Comparison of ENCODE assay signal across 13 mouse cellular contexts in genomic region chr19:32225097-32225490, GRCm38 (mm10).
A peak's percentile ranks its signal among the peaks of the same experiment; 100 is the strongest.
DNase-seq lines count a peak whose midpoint lies in the region; ATAC-seq and TF ChIP-seq lines count a peak whose summit lies in the region.
"Had no signal": no experiment of that assay in that cellular context is flagged by ENCODE, and none has a peak within 500 bp of the region (broad histone marks: within the 10 kb centered on the region; RNA-seq: fewer than 3 reads in every experiment).

No protein-coding gene starts in this region.

- 0 out of 2 replicates have a peak, but pooled peaks have one; percentile 34 for ATAC-seq in intestine, embryonic 15.5 days

- peak; percentile 83 to 87 for DNase-seq in adrenal gland, adult (ENCODE audit: inconsistent age in 2 of 2, low spot score in 1 of 2)
- DNase-seq in adrenal gland, postnatal 4 days (ENCODE audit: low spot score in 2 of 2), result no peak
- peak; percentile 51 for DNase-seq in layer of hippocampus, adult 9-11 months
- no peak for DNase-seq in layer of hippocampus, adult 11-12 months (ENCODE audit: low spot score)
- no peak for DNase-seq in spleen, adult 12 weeks (ENCODE audit: low spot score)
- DNase-seq in cerebellum, postnatal 4 days (ENCODE audit: low spot score in 2 of 2), result no peak
- DNase-seq: heart, postnatal 36 days; layer of hippocampus, postnatal 36 days; right cerebral cortex, postnatal 4 days had no signal

- peaks cover 2% of the 10 kb centered on the region for H3K4me1 ChIP-seq in ES-Bruce4 (ENCODE audit: control insufficient read depth, insufficient read depth, low read length)
- no peaks in the 10 kb centered on the region; the same call in 1 of the 2 replicates for H3K4me1 ChIP-seq in intestine, embryonic 15.5 days (replicated peaks)

- H3K27ac ChIP-seq in ES-Bruce4 (ENCODE audit: insufficient read depth, low read length), result no peak overlapping the region
- H3K27ac ChIP-seq in intestine, embryonic 15.5 days, result no peak overlapping the region
- H3K27ac ChIP-seq: kidney, embryonic 15.5 days had no signal

- no peak overlapping the region for H3K9ac ChIP-seq in ES-Bruce4 (ENCODE audit: low read depth, poor library complexity, severe bottlenecking)
- H3K9ac ChIP-seq in intestine, embryonic 15.5 days, result no peak overlapping the region
- H3K9ac ChIP-seq: kidney, embryonic 15.5 days had no signal

- WGBS in intestine, embryonic 15.5 days, result 81% methylated on average over 9 of the region's 9 CpGs

- no peaks in the 10 kb centered on the region for H3K9me3 ChIP-seq in ES-Bruce4 (replicated peaks; ENCODE audit: control insufficient read depth, insufficient read depth, low read length, poor library complexity, severe bottlenecking)
- no peaks in the 10 kb centered on the region for H3K9me3 ChIP-seq in intestine, embryonic 15.5 days
- H3K9me3 ChIP-seq: kidney, embryonic 15.5 days had no signal

- H3K4me3 ChIP-seq in ES-Bruce4 (ENCODE audit: low read depth, low read length), result no peak overlapping the region
- no peak overlapping the region for H3K4me3 ChIP-seq in intestine, embryonic 15.5 days (replicated peaks)
- H3K4me3 ChIP-seq: erythroblast, embryonic 14.5 days; kidney, embryonic 15.5 days had no signal

- peak; percentile 36 for TF ChIP-seq CTCF in ES-Bruce4 (IDR thresholded peaks at IDR 0.05; ENCODE audit: low read depth, low read length)

- TF ChIP-seq POLR2A in ES-Bruce4 (IDR thresholded peaks at IDR 0.05; ENCODE audit: insufficient read depth, low read length), result no peak

- no peak overlapping the region for H3K4me2 ChIP-seq in intestine, embryonic 15.5 days (replicated peaks)
- H3K4me2 ChIP-seq: kidney, embryonic 15.5 days had no signal

- no peaks in the 10 kb centered on the region for H3K36me3 ChIP-seq in ES-Bruce4 (ENCODE audit: control insufficient read depth, insufficient read depth, low read length, poor library complexity, severe bottlenecking)
- no peaks in the 10 kb centered on the region for H3K36me3 ChIP-seq in intestine, embryonic 15.5 days

- TF ChIP-seq EP300 in ES-Bruce4 (IDR thresholded peaks at IDR 0.05; ENCODE audit: insufficient read depth, low read depth, low read length), result no peak

- no peaks in the 10 kb centered on the region for H3K27me3 ChIP-seq in ES-Bruce4 (ENCODE audit: control insufficient read depth, insufficient read depth, low read length, poor library complexity, severe bottlenecking)
- H3K27me3 ChIP-seq in intestine, embryonic 15.5 days (replicated peaks), result no peaks in the 10 kb centered on the region
- H3K27me3 ChIP-seq: kidney, embryonic 15.5 days had no signal

Comparison
In these comparisons a context has a peak if more than half of its experiments do, and no peak if none do; other contexts are left out.
1. DNase-seq: peak in adrenal gland, adult (2 of 2) and layer of hippocampus, adult 9-11 months (single experiment); none in adrenal gland, postnatal 4 days (0 of 2), layer of hippocampus, adult 11-12 months (single experiment), spleen, adult 12 weeks (single experiment) and cerebellum, postnatal 4 days (0 of 2).